Mouse (Mus musculus): ENCODE measurements around the gene Borcs7.

DNA sequence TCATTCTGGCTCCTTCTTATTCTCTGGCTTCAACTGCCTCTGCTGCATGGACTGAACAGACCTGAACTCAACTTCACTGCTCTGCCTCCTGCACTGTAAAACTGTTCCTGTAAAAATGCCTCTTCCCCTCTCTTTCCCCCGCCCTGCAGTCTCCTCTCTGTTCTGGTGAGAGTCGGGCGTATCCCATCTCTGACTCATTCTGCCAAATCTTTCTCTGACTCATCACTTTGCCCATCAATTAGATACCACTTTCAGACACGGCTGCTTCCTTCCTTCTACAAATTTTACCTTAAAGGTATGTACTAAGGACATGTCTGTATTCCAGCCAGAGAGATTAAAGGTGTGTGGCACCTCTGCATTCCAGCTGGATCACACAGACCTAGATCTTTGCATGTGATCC is 28.4 kb downstream of the Borcs7 start:
- no peak for TF ChIP-seq TAL1 (IDR thresholded peaks at IDR 0.05; ENCODE audit: low read length)
- no peak for TF ChIP-seq GATA1 (IDR thresholded peaks at IDR 0.05; ENCODE audit: low read length)
